ENCODE assay signal across 24 mouse cellular contexts in the genomic region with DNA sequence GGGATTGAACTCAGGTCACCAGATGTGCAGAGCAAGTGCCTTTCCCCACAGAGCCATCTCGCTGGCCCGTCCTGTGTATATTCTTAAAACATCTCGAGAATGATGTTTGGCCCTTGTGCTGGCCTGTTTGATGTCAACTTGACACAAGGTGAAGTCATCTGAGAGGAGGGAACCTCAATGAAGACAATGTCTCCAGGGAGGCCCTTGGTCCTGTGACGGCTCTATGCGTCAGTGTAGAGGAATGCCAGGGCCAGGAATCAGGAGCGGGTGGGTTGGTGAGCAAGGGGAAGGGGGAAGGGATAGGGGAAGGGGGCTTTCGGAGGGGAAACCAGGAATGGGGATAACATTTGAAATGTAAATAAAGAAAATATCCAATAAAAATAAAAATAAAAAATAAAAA. TPM values are rescaled to one million over a fixed set of nuclear protein-coding genes. Genes with fewer than 3 reads are reported as not detected.
A peak's percentile ranks its signal among the peaks of the same experiment; 100 is the strongest.
DNase-seq lines count a peak whose midpoint lies in the region; ATAC-seq and TF ChIP-seq lines count a peak whose summit lies in the region.
"Had no signal": no experiment of that assay in that cellular context is flagged by ENCODE, and none has a peak within 500 bp of the region (broad histone marks: within the 10 kb centered on the region; RNA-seq: fewer than 3 reads in every experiment).

No protein-coding gene starts in this region.

- peaks cover 87% of the 10 kb centered on the region for H3K36me3 ChIP-seq in heart, embryonic 10.5 days
- H3K36me3 ChIP-seq in heart, embryonic 14.5 days (ENCODE audit: control insufficient read depth, insufficient read depth, low read length), result peaks cover 71% of the 10 kb centered on the region
- H3K36me3 ChIP-seq in intestine, embryonic 14.5 days (ENCODE audit: control insufficient read depth, insufficient read depth, low read length), result peaks cover 53% of the 10 kb centered on the region
- H3K36me3 ChIP-seq in intestine, postnatal 0 days (ENCODE audit: control insufficient read depth, insufficient read depth), result peaks cover 44% of the 10 kb centered on the region

- H3K27me3 ChIP-seq in heart, embryonic 10.5 days (ENCODE audit: insufficient read depth, poor library complexity, severe bottlenecking), result no peaks in the 10 kb centered on the region
- H3K27me3 ChIP-seq in heart, embryonic 14.5 days (ENCODE audit: control insufficient read depth, insufficient read depth, low read length), result no peaks in the 10 kb centered on the region
- no peaks in the 10 kb centered on the region for H3K27me3 ChIP-seq in intestine, embryonic 14.5 days (replicated peaks; ENCODE audit: control insufficient read depth, insufficient read depth, low read length)
- no peaks in the 10 kb centered on the region for H3K27me3 ChIP-seq in intestine, postnatal 0 days (replicated peaks; ENCODE audit: control insufficient read depth, insufficient read depth, low read length)
- H3K27me3 ChIP-seq: CH12.LX; embryonic facial prominence, embryonic 15.5 days; kidney, embryonic 15.5 days; Patski had no signal

- 0 out of 2 replicates have a peak, but pooled peaks cover 3% of the 10 kb centered on the region for H3K4me1 ChIP-seq in heart, embryonic 10.5 days
- H3K4me1 ChIP-seq in heart, embryonic 14.5 days (ENCODE audit: control insufficient read depth in 2 of 2, insufficient read depth in 2 of 2, low read length in 2 of 2), result peaks cover 10 to 23% of the 10 kb centered on the region in 2 experiments
- H3K4me1 ChIP-seq in intestine, embryonic 14.5 days (replicated peaks; ENCODE audit: control insufficient read depth, insufficient read depth, low read length), result no peaks in the 10 kb centered on the region
- H3K4me1 ChIP-seq in intestine, postnatal 0 days (replicated peaks; ENCODE audit: control insufficient read depth, insufficient read depth, low read length), result no peaks in the 10 kb centered on the region
- H3K4me1 ChIP-seq: embryonic facial prominence, embryonic 15.5 days; forebrain, embryonic 10.5 days; hindbrain, embryonic 10.5 days; kidney, embryonic 15.5 days had no signal

- DNase-seq in heart, embryonic 10.5 days (ENCODE audit: low spot score), result no peak
- no peak for DNase-seq in heart, adult 9 months (ENCODE audit: low spot score in 2 of 2)
- DNase-seq in heart, postnatal 4 days, result no peak
- DNase-seq in intestine, embryonic 14.5 days (ENCODE audit: low spot score), result no peak
- no peak for DNase-seq in thymus, postnatal 14 days
- DNase-seq: adrenal gland, adult 2 months; adrenal gland, postnatal 25 days; cerebellum, adult 18-20 months; cerebellum, adult 9-11 months; cerebellum, postnatal 36 days; gastrocnemius, adult 2 months; gastrocnemius, postnatal 25 days; kidney, adult 2 months had no signal

- peak overlapping the region; percentile 1; the same call in 1 of the 2 replicates for H3K27ac ChIP-seq in heart, embryonic 10.5 days
- H3K27ac ChIP-seq in heart, embryonic 14.5 days (replicated peaks in 1 of 2; ENCODE audit: control insufficient read depth in 1 of 2, insufficient read depth in 1 of 2, low read depth in 2 of 2, low read length in 2 of 2), result peak overlapping the region; percentile 39 to 70; a peak in 3 of 4 replicates
- 0 out of 2 replicates have a peak overlapping the region, but pooled peaks have one; percentile 11 for H3K27ac ChIP-seq in intestine, embryonic 14.5 days (ENCODE audit: low read depth)
- H3K27ac ChIP-seq in intestine, postnatal 0 days (ENCODE audit: low read depth, low read length), result no peak overlapping the region
- H3K27ac ChIP-seq: embryonic facial prominence, embryonic 15.5 days; forebrain, embryonic 10.5 days; gastrocnemius, adult 2 months; hindbrain, embryonic 10.5 days; hindbrain, embryonic 14.5 days; kidney, embryonic 15.5 days had no signal

- peaks cover 9% of the 10 kb centered on the region; the same call in 1 of the 2 replicates for H3K9me3 ChIP-seq in heart, embryonic 10.5 days
- peaks cover 18% of the 10 kb centered on the region for H3K9me3 ChIP-seq in heart, embryonic 14.5 days (ENCODE audit: control insufficient read depth, low read length)
- peaks cover 14% of the 10 kb centered on the region; the same call in 1 of the 2 replicates for H3K9me3 ChIP-seq in intestine, embryonic 14.5 days (ENCODE audit: control insufficient read depth, low read length)
- H3K9me3 ChIP-seq in intestine, postnatal 0 days (ENCODE audit: control insufficient read depth), result no peaks in the 10 kb centered on the region

- no peak overlapping the region for H3K4me2 ChIP-seq in heart, embryonic 14.5 days (ENCODE audit: low read length)
- H3K4me2 ChIP-seq in intestine, embryonic 14.5 days (ENCODE audit: low read length), result no peak overlapping the region
- H3K4me2 ChIP-seq in intestine, postnatal 0 days (replicated peaks; ENCODE audit: low read depth), result no peak overlapping the region
- H3K4me2 ChIP-seq: embryonic facial prominence, embryonic 15.5 days; hindbrain, embryonic 14.5 days; kidney, embryonic 15.5 days had no signal

- H3K4me3 ChIP-seq in heart, embryonic 10.5 days, result no peak overlapping the region
- no peak overlapping the region for H3K4me3 ChIP-seq in heart, embryonic 14.5 days (ENCODE audit: control insufficient read depth in 1 of 2, insufficient read depth in 1 of 2, low read depth in 1 of 2, low read length in 2 of 2)
- H3K4me3 ChIP-seq in intestine, embryonic 14.5 days (ENCODE audit: low read depth, low read length), result no peak overlapping the region
- no peak overlapping the region for H3K4me3 ChIP-seq in intestine, postnatal 0 days (ENCODE audit: low read depth, low read length)
- H3K4me3 ChIP-seq: embryonic facial prominence, embryonic 15.5 days; erythroblast, embryonic 14.5 days; forebrain, embryonic 10.5 days; gastrocnemius, adult 2 months; hindbrain, embryonic 10.5 days; kidney, embryonic 15.5 days had no signal

- 52% methylated on average over 7 of the region's 7 CpGs for WGBS in heart, embryonic 10.5 days
- WGBS in heart, embryonic 14.5 days, result 27% methylated on average over 7 of the region's 7 CpGs
- WGBS in intestine, embryonic 14.5 days, result 34% methylated on average over 7 of the region's 7 CpGs
- WGBS in intestine, postnatal 0 days, result 69% methylated on average over 7 of the region's 7 CpGs

- no peak overlapping the region for H3K9ac ChIP-seq in heart, embryonic 14.5 days (ENCODE audit: low read length)
- no peak overlapping the region for H3K9ac ChIP-seq in intestine, embryonic 14.5 days (ENCODE audit: low read length)
- no peak overlapping the region for H3K9ac ChIP-seq in intestine, postnatal 0 days (ENCODE audit: low read depth, low read length)
- H3K9ac ChIP-seq: embryonic facial prominence, embryonic 15.5 days; hindbrain, embryonic 14.5 days; kidney, embryonic 15.5 days had no signal

- no peak for TF ChIP-seq CTCF in intestine, postnatal 0 days (IDR thresholded peaks at IDR 0.05; ENCODE audit: low read depth)

- ATAC-seq in heart, embryonic 14.5 days (ENCODE audit: insufficient number of reproducible peaks, insufficient read depth, low FRiP score, low read depth), result peak; percentile 65; the same call in 1 of the 2 replicates
- ATAC-seq in intestine, embryonic 14.5 days (replicated peaks; ENCODE audit: low FRiP score, low TSS enrichment, low read depth), result no peak
- no peak for ATAC-seq in intestine, postnatal 0 days
- ATAC-seq: forebrain, embryonic 14.5 days; Patski had no signal

RNA-seq across cellular contexts. Expression of a gene that starts 25.2 kb away (rescaled TPM):
- 90.5 and 96.2 TPM in 2 replicates for polyA plus RNA-seq in heart, embryonic 10.5 days (2016; fragmentation: Nextera tagmentation; extraction: Ambion mirVana)
- 72.8 and 80.8 TPM in 2 replicates for polyA plus RNA-seq in heart, embryonic 14.5 days (2014; fragmentation: Nextera tagmentation; extraction: Ambion mirVana)
- 10 to 100 TPM; 88.2 to 90.4 TPM for total RNA-seq in heart, postnatal 4 days (2021)
- polyA plus RNA-seq in intestine, embryonic 14.5 days (2014; fragmentation: Nextera tagmentation; extraction: Ambion mirVana), result 124 and 126 TPM in 2 replicates
- polyA plus RNA-seq in intestine, postnatal 0 days (2015; fragmentation: Nextera tagmentation; extraction: Ambion mirVana), result 78.6 and 79.8 TPM in 2 replicates
